Mouse (Mus musculus) spleen, postnatal 10 days (tissue): ENCODE data around the gene Inpp1.

ENCODE experiments used
- DNase-seq, 2 experiments: peaks; one replicate each; pipeline ENCODE4 v3.0.0; 2021 to 2022; ENCODE audit warnings: low spot score in 2 of 2

The Inpp1 gene

DNA sequence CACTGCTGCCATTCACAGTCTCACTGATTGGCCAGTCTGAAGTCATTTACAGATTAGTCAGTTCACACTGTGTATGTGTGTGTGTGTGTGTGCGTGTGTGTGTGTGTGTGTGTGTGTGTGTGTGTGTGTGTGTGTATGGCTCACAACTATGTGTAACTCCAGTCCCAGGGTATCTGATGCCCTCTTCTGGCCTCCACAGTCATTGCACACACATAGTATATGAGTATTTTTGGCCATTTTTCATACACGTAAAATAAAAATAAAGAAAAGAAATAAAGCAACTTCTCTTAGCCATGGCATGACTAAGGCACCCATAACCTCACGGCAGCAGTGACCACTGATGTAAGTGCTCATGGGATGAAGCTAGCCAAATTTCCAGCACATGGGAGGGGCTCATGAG, 23.8 kb downstream of the Inpp1 start:
- no peak for DNase-seq

DNA sequence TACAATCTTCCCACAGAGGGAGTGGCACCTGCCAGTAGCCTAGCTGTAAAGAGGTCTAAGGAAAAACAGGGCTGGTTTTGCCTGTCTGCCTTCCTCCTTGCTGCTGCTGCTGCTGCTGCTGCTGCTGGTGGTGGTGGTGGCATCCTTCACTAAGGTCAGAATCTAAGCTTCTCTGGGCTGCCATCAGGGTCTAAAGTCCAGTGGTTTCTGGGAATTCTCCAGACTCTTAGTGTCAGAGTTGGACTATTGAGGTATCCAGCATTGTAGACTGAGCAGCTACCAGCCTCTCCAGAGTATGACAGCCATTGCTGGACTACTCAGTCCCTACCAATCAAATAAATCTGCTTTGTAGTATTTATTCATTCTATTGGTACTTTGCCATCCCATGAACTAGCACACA, 24.8 kb downstream of the Inpp1 start:
- no peak for DNase-seq

DNA sequence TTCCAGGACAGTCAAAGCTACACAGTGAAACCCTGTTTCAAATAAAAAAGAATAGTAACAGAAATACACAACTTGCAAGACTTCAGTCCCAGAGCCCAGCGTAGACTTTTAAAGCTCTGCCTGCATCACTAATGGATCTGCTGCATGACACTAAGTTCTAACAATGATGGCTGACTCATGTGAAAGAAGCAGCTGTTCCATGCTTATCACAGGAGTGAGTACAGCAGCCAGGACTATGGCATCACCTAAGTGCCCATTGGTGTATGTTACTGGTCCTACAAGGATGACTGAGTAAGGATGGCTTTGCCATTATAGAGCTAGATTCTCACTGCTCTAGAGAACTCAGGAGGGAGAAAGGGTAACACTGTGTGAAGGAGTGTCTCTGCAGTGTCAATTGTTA, 30.2 kb downstream of the Inpp1 start:
- no peak for DNase-seq

DNA sequence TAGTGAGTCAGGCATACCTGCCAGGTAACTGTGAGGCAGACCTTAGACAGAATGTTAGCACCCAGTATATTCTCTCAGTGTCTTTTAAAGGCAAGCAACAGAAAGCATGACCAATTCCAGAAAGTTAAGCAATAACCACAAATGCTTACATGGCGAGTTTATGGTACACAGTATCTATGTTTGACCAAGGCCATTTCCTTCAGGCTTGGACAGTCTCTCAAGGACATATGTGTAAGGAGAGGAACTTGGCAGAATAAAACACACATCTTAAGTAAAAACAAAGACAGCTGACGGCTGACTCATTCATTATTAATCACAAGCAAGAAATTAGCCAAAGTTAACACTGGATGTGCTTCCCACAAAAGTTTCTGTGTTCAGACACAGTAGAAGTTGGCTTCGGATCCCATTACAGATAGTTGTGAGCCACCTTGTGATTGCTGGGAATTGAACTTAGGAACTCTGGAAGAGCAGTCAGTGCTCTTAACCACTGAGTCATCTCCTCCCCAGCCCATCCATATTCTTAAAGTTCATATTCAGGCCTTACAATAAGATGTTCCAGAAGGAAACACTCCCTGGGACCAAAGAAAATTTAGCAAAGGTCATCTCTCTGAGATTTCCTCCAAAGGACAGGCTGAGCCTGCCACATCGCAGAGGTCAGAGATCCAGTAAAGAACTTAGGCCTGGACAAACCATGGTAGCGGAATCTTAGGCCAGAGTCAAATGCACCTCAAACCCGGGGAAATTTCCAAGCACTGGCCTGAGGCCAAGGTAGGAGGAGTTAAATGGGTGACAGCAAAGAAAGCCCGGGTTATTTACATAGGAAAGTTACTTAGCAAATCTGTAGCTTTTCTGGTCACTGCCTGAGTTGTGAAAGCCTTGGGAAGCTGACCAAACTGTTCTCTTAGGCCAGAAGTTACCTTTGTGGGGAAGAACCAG, 52.0 kb downstream of the Inpp1 start:
- no peak for DNase-seq

DNA sequence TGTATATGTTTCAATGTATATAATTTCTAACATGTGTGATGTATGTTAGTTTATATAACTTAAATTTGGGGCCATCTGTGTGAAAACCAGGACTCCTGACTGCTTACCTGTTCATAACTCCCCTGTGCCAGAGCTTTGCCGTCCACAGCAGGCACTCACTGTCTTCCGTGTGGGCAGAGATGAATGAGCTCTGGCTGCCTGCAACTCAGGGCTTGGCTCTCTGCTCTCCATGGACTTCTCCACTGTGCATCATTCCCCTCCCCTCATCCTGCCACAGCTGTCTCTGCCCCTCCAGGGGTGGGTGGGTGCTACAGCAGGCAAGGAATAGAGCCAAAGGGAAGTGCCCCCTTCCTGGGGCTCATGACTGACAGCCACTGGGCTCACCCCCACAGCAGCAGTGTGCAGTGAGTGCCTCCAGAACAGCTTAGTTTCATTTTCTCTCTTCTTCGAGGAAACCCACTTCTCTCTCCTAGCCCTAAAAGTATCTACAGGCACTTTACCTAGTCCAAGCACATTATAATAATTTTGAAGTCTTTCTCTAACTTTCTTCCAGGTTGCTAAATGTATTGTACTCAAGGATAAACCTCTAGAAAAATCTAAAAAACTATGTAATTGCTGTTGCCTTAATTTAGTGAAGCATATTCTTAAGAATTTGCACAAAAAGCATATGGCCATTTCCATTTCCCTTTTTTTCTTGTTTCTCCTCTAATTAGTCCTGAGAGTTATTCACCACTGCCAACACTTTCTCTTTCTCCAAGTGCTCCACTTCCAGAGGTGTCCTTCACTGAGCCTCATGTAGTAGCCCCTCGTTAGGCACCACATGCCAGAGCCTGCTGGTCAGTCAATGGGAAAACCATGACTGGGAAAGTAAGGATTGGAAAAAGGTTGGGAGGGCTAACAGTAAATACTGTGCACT, 53.3 kb downstream of the Inpp1 start:
- DNase-seq: no peak

DNA sequence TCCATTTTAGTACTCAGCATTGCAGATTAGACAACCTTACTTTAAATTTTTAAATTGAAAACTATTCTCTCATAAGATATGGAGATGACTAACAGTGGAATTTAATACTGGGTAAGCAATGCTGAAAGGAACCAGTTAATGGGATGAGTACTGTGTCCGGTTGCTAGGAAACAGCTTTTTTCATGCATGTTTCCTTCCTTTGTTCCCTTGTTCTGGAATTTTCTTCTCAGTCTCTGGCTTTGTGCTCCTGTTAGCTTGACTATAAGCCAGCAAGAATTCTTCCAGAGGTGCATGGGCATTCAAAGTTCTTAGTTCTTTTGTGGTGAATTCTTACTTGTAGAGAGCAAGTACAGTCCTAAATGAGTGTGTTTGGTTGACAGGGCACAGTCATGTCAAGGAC, 59.3 kb downstream of the Inpp1 start:
- DNase-seq: no peak

DNA sequence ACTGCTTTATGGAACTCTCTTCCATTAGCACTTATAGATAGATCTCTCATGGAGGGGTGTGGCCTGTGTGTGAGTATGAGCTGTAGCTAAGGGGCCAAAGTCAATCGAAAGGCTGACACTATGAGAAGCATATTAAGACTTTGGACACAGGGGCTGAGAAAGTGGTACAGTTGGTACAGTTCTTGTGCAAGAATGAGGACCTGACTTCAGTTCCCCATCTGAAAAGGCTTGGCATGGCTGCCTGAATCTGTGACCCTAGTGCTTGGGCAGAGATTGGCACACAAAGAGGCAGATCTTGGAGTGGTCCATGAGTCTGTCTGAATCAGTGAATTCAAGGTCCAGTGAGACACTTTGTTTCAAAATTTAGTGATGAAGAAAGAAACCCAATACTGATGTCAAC, 63.2 kb downstream of the Inpp1 start:
- DNase-seq: no peak

DNA sequence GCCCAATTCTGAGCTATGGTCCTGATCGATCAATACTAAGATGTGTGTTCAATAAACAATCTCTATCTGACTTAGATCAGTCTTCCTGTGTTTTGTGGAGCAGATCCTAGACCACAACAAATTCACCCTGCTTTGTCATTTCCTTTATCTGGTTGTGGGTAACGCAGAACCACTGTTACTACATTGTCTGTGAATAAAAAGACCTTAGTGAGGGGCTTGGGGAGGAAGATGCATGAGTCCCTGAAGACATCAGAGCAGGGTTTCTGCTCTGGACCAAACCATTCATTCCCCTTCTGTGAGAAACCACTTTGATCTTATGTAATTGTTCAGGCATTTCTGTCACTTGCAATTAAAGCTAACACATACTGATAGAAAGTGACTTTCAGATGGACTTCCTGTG, 63.7 kb downstream of the Inpp1 start:
- no peak for DNase-seq

DNA sequence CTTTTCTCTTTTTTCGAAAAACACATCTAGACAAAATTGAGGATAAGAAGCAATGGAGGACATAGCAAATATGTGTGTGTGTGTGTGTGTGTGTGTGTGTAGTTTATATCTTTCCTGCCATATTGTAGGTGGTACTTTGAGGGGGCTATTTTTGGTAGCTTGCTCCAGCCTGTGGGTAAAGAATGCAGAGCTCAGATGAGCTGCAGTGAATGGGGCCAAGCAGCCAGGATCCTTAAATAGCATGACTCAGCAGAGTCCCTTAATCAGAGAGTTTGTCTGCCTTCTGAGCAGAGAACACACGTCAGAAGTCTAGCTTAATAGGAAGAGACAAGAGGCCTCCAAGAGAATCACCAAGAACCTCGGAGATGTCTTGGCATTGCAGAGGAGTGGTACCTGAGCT, 64.8 kb downstream of the Inpp1 start:
- DNase-seq: no peak

DNA sequence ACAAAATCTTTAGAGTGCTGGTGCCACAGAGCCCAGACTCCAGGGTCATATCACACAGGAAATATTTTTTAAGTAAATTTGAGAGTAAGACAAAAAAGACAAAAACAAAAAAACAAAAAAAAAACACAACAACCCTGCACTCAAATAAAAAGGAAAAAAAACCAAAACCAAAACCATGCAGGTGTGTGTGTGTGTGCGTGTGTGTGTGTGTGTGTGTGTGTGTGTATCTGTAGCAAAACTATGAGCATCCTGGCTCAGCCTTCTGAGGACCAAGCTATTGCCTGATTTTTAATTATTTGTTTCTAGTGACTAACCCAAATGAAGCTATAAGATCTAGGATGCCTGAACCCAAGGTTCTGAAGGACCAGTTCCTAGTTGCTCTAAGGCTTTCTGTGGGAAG, 65.9 kb downstream of the Inpp1 start:
- DNase-seq: no peak

DNA sequence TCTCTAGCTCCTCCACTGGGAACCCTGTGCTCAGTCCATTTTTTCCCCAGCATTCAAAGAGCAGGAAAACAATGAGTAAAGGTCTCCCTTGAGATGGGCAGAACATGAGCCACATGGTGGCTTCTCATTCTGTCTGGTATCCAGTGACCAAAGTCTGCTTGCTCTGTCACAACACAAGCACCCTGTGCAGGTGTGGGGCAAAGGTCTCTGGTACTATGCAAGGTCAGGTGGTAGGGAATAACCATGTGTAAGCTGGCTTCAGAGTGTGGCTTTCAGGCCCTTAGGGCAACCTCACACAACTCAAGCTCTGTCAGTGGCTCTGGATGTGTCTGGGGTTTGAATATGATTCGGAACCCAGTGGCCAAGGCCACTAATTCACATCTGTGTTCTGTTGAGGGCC, 67.5 kb downstream of the Inpp1 start:
- no peak for DNase-seq

DNA sequence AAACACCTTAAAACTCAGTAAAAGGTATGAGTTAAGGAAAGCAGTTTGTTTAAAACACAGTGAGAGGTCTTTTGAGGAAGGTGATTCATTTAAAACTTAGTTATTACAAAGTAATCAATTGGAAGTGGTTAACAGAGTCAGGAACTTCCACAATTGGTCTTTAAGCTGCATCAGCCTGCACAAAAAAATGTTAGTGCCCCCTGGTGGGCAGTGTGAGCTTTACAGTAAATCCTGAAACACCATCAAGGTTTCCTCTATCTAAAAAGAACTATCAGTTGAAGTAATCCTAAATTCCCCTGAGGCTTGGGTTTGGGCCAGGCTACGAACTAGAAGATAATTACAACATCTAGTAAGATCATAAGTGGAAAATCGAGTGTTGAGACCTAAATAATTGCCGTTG, 69.2 kb downstream of the Inpp1 start:
- peak; percentile 51 to 76 for DNase-seq

DNA sequence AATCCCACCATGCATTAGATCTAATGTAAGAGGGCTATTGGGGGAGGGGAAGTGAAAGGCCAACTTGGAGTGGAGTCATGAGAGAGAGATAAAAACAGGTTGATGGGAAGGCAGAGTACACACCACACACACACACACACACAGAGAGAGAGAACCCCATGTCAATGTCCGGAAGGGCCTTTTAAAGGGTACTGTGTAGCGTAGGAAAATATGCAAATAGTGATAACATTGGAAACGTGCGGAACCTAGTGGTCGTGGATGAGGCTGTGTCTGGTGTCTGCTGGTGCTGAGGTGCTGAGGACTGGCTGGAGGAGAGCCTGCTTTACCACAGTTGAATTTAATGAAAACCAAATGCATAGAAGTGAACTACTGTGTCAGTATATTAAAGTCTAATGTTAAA, 74.9 kb downstream of the Inpp1 start:
- no peak for DNase-seq
